Mouse (Mus musculus) hindbrain, embryonic 15.5 days (tissue): ENCODE results near the gene Man2a1. TPM values are rescaled to one million over a fixed set of nuclear protein-coding genes. Genes with fewer than 3 reads are reported as not detected.

ENCODE experiments used
- ATAC-seq: fragments of 200-750 bp; cut with Nextera tagmentation; 2 replicates; pipeline ENCODE4 v1.8.0; 2017; ENCODE audit warnings: low read depth, moderate number of reproducible peaks, moderate TSS enrichment; ENCODE audit not compliant: low FRiP score
- H3K27ac ChIP-seq: fragments of 300-500 bp; sonication (generic); replicated peaks from 2 replicates; pipeline ENCODE4 v1.5.1; 2015; ENCODE audit warnings: mild to moderate bottlenecking, inconsistent platforms
- H3K27me3 ChIP-seq: fragments of 300-500 bp; sonication (generic); 2 replicates; pipeline ENCODE4 v1.6.1; 2015; ENCODE audit warnings: control low read depth, inconsistent platforms
- H3K36me3 ChIP-seq: fragments of 300-500 bp; sonication (generic); 2 replicates; pipeline ENCODE4 v1.6.1; 2015; ENCODE audit warnings: control low read depth, inconsistent platforms
- H3K4me1 ChIP-seq: fragments of 300-500 bp; sonication (generic); replicated peaks from 2 replicates; pipeline ENCODE4 v1.6.1; 2015; ENCODE audit warnings: control low read depth, inconsistent platforms
- H3K4me2 ChIP-seq: fragments of 300-500 bp; sonication (generic); 2 replicates; pipeline ENCODE4 v1.6.1; 2015; ENCODE audit warnings: moderate library complexity, mild to moderate bottlenecking, inconsistent platforms
- H3K4me3 ChIP-seq: fragments of 300-500 bp; sonication (generic); 2 replicates; pipeline ENCODE4 v1.5.1; 2015; ENCODE audit warnings: mild to moderate bottlenecking, inconsistent platforms
- H3K9ac ChIP-seq: fragments of 300-500 bp; sonication (generic); 2 replicates; pipeline ENCODE4 v1.6.1; 2015; ENCODE audit warnings: inconsistent platforms
- H3K9me3 ChIP-seq: fragments of 300-500 bp; sonication (generic); 2 replicates; pipeline ENCODE4 v1.6.1; 2016; ENCODE audit warnings: control low read depth, inconsistent platforms
- WGBS: fragments of 180-500 bp; shearing (Covaris S2); methylation state at CpG from one replicate; pipeline ENCODE4 v1.1.7; 2015; 5-methylcytosine and 5-hydroxymethylcytosine counted together
- polyA plus RNA-seq: library from polyadenylated mRNA; unstranded; fragments of >200 nt; fragmentation: Nextera tagmentation; extraction: Ambion mirVana; gene quantifications from 2 replicates; pipeline ENCODE4 v1.2.1, GENCODE M21; 2015

Man2a1 gene
- polyA plus RNA-seq, 1 experiment from 2014 or later: 5.9 TPM

- H3K9ac ChIP-seq: no peak overlapping the region
- peaks cover 10% of the 10 kb centered on the region; the same call in 1 of the 2 replicates for H3K4me1 ChIP-seq
- H3K27ac ChIP-seq: no peak overlapping the region
- H3K27me3 ChIP-seq: no peaks in the 10 kb centered on the region
- no peaks in the 10 kb centered on the region for H3K9me3 ChIP-seq
- H3K4me3 ChIP-seq: no peak overlapping the region
- H3K4me2 ChIP-seq: no peak overlapping the region
- WGBS: 73% methylated on average over 4 of the region's 4 CpGs
- ATAC-seq: no peak
- H3K36me3 ChIP-seq: no peaks in the 10 kb centered on the region
Measured at GRCm38 (mm10) chr17:64618996-64619395, 18.5 kb downstream of the Man2a1 start.

GRCm38 (mm10) chr17:64620135-64620534 lies 19.6 kb downstream of the Man2a1 start:
- 67% methylated on average over 9 of the region's 9 CpGs for WGBS
- no peaks in the 10 kb centered on the region for H3K9me3 ChIP-seq

GRCm38 (mm10) chr17:64620627-64621026 lies 20.1 kb downstream of the Man2a1 start:
- H3K9ac ChIP-seq: no peak overlapping the region
- H3K27ac ChIP-seq: no peak overlapping the region
- H3K9me3 ChIP-seq: no peaks in the 10 kb centered on the region
- peaks cover 10% of the 10 kb centered on the region; the same call in 1 of the 2 replicates for H3K4me1 ChIP-seq
- H3K36me3 ChIP-seq: 0 out of 2 replicates have a peak, but pooled peaks cover 5% of the 10 kb centered on the region
- H3K27me3 ChIP-seq: no peaks in the 10 kb centered on the region
- 80% methylated on average over 3 of the region's 3 CpGs for WGBS
- H3K4me2 ChIP-seq: no peak overlapping the region
- ATAC-seq: peak; percentile 7; the same call in 1 of the 2 replicates
- no peak overlapping the region for H3K4me3 ChIP-seq

More at GRCm38 (mm10) chr17:64620135-64620534, 19.6 kb downstream of the Man2a1 start:
- no peak overlapping the region for H3K4me3 ChIP-seq
- peaks cover 10% of the 10 kb centered on the region; the same call in 1 of the 2 replicates for H3K4me1 ChIP-seq
- no peak overlapping the region for H3K9ac ChIP-seq
- ATAC-seq: no peak
- H3K4me2 ChIP-seq: no peak overlapping the region
- H3K27ac ChIP-seq: no peak overlapping the region
- no peaks in the 10 kb centered on the region for H3K27me3 ChIP-seq
- H3K36me3 ChIP-seq: no peaks in the 10 kb centered on the region

GRCm38 (mm10) chr17:64621226-64621625 lies 20.7 kb downstream of the Man2a1 start:
- H3K36me3 ChIP-seq: 0 out of 2 replicates have a peak, but pooled peaks cover 5% of the 10 kb centered on the region
- H3K4me1 ChIP-seq: peaks cover 10% of the 10 kb centered on the region; the same call in 1 of the 2 replicates
- no peaks in the 10 kb centered on the region for H3K27me3 ChIP-seq
- WGBS: 29% methylated on average over 8 of the region's 8 CpGs
- H3K4me2 ChIP-seq: no peak overlapping the region
- H3K27ac ChIP-seq: no peak overlapping the region
- H3K9me3 ChIP-seq: no peaks in the 10 kb centered on the region
- ATAC-seq: no peak
- H3K4me3 ChIP-seq: no peak overlapping the region
- H3K9ac ChIP-seq: no peak overlapping the region

- Histone ChIP-seq H3K9me3 (no peaks in the 10 kb centered on the region), H3K4me3 (no peak overlapping the region), H3K4me2 (no peak overlapping the region), H3K4me1 (peaks cover 15% of the 10 kb centered on the region), H3K27me3 (no peaks in the 10 kb centered on the region), H3K9ac (no peak overlapping the region), H3K36me3 (0 out of 2 replicates have a peak, but pooled peaks cover 5% of the 10 kb centered on the region), H3K27ac (no peak overlapping the region)
- ATAC-seq: no peak
- 74% methylated on average over 9 of the region's 9 CpGs for WGBS
Measured at GRCm38 (mm10) chr17:64621649-64622351, 21.3 kb downstream of the Man2a1 start.

- Histone ChIP-seq H3K9ac (no peak overlapping the region), H3K27ac (no peak overlapping the region), H3K36me3 (0 out of 2 replicates have a peak, but pooled peaks cover 5% of the 10 kb centered on the region), H3K4me1 (peaks cover 21% of the 10 kb centered on the region), H3K4me2 (no peak overlapping the region), H3K9me3 (no peaks in the 10 kb centered on the region), H3K27me3 (no peaks in the 10 kb centered on the region), H3K4me3 (no peak overlapping the region)
- ATAC-seq: no peak
- 53% methylated on average over 11 of the region's 11 CpGs for WGBS
Measured at GRCm38 (mm10) chr17:64622352-64622886, 21.9 kb downstream of the Man2a1 start.

GRCm38 (mm10) chr17:64624439-64624838 lies 23.9 kb downstream of the Man2a1 start:
- Histone ChIP-seq H3K4me1 (peaks cover 24% of the 10 kb centered on the region), H3K27ac (no peak overlapping the region), H3K36me3 (0 out of 2 replicates have a peak, but pooled peaks cover 5% of the 10 kb centered on the region), H3K4me3 (no peak overlapping the region), H3K9ac (no peak overlapping the region), H3K27me3 (no peaks in the 10 kb centered on the region), H3K4me2 (no peak overlapping the region), H3K9me3 (no peaks in the 10 kb centered on the region)
- no peak for ATAC-seq
- 86% methylated on average over 15 of the region's 15 CpGs for WGBS

GRCm38 (mm10) chr17:64628796-64629195 lies 28.3 kb downstream of the Man2a1 start:
- ATAC-seq: no peak
- Histone ChIP-seq H3K27me3 (no peaks in the 10 kb centered on the region), H3K4me1 (peaks cover 14% of the 10 kb centered on the region), H3K4me3 (no peak overlapping the region), H3K27ac (no peak overlapping the region), H3K9ac (no peak overlapping the region), H3K36me3 (0 out of 2 replicates have a peak, but pooled peaks cover 5% of the 10 kb centered on the region), H3K4me2 (no peak overlapping the region), H3K9me3 (no peaks in the 10 kb centered on the region)
- whole genome bisulfite sequencing: 85% methylated on average over 5 of the region's 5 CpGs

- Histone ChIP-seq H3K4me3 (no peak overlapping the region), H3K27me3 (no peaks in the 10 kb centered on the region), H3K9me3 (no peaks in the 10 kb centered on the region), H3K4me1 (peaks cover 14% of the 10 kb centered on the region), H3K9ac (no peak overlapping the region), H3K36me3 (0 out of 2 replicates have a peak, but pooled peaks cover 5% of the 10 kb centered on the region), H3K27ac (no peak overlapping the region), H3K4me2 (no peak overlapping the region)
- no peak for ATAC-seq
- WGBS: 74% methylated on average over 5 of the region's 5 CpGs
Measured at GRCm38 (mm10) chr17:64629486-64629885, 28.9 kb downstream of the Man2a1 start.

- Histone ChIP-seq H3K36me3 (0 out of 2 replicates have a peak, but pooled peaks cover 2% of the 10 kb centered on the region), H3K9me3 (no peaks in the 10 kb centered on the region), H3K9ac (no peak overlapping the region), H3K4me2 (no peak overlapping the region), H3K4me3 (no peak overlapping the region), H3K27me3 (no peaks in the 10 kb centered on the region), H3K27ac (no peak overlapping the region), H3K4me1 (peaks cover 14% of the 10 kb centered on the region)
- no peak for ATAC-seq
- 94% methylated on average over 12 of the region's 12 CpGs for WGBS
Measured at GRCm38 (mm10) chr17:64630506-64630905, 30.0 kb downstream of the Man2a1 start.

- 64% methylated on average over 8 of the region's 8 CpGs for WGBS
- H3K4me1 ChIP-seq: no peaks in the 10 kb centered on the region
- no peaks in the 10 kb centered on the region for H3K27me3 ChIP-seq
- H3K4me3 ChIP-seq: no peak overlapping the region
- no peak for ATAC-seq
- no peaks in the 10 kb centered on the region for H3K36me3 ChIP-seq
- no peaks in the 10 kb centered on the region for H3K9me3 ChIP-seq
- no peak overlapping the region for H3K4me2 ChIP-seq
- no peak overlapping the region for H3K27ac ChIP-seq
- H3K9ac ChIP-seq: no peak overlapping the region
Measured at GRCm38 (mm10) chr17:64637868-64638537, 37.5 kb downstream of the Man2a1 start.

GRCm38 (mm10) chr17:64641376-64641775 lies 40.8 kb downstream of the Man2a1 start:
- Histone ChIP-seq H3K4me1 (0 out of 2 replicates have a peak, but pooled peaks cover 3% of the 10 kb centered on the region), H3K4me2 (no peak overlapping the region), H3K27ac (no peak overlapping the region), H3K27me3 (no peaks in the 10 kb centered on the region), H3K36me3 (no peaks in the 10 kb centered on the region), H3K9ac (no peak overlapping the region), H3K9me3 (no peaks in the 10 kb centered on the region), H3K4me3 (no peak overlapping the region)
- no peak for ATAC-seq
- WGBS: 68% methylated on average over 3 of the region's 3 CpGs
